Mouse (Mus musculus): ENCODE results near the gene Stmn1.

The Stmn1 gene

GRCm38 (mm10) chr4:134457130-134457825 is 10.8 kb upstream of the Stmn1 start:
- DNase-seq (ENCODE audit: low spot score in 2 of 2): no peak

- DNase-seq (ENCODE audit: low spot score in 2 of 2): no peak
Observed at GRCm38 (mm10) chr4:134458856-134459255, 9.3 kb upstream of the Stmn1 start.

GRCm38 (mm10) chr4:134460277-134460676 is 7.8 kb upstream of the Stmn1 start:
- peak; percentile 30 to 63 for DNase-seq (ENCODE audit: low spot score in 2 of 2)

GRCm38 (mm10) chr4:134461252-134461651 is 6.9 kb upstream of the Stmn1 start:
- no peak for DNase-seq (ENCODE audit: low spot score in 2 of 2)

- no peak for DNase-seq (ENCODE audit: low spot score in 2 of 2)
Observed at GRCm38 (mm10) chr4:134465789-134466188, 2.3 kb upstream of the Stmn1 start.

- no peak for DNase-seq (ENCODE audit: low spot score in 2 of 2)
Observed at GRCm38 (mm10) chr4:134466381-134467262, 1.5 kb upstream of the Stmn1 start.

- no peak for DNase-seq (ENCODE audit: low spot score in 2 of 2)
Observed at GRCm38 (mm10) chr4:134467435-134468214, 495 bp upstream of the Stmn1 start.

- DNase-seq (ENCODE audit: low spot score in 2 of 2): peak; percentile 92 to 95
Observed at GRCm38 (mm10) chr4:134468578-134469266, 602 bp downstream of the Stmn1 start.

- DNase-seq (ENCODE audit: low spot score in 2 of 2): no peak
Observed at GRCm38 (mm10) chr4:134469341-134469796, 1.2 kb downstream of the Stmn1 start.

- no peak for DNase-seq (ENCODE audit: low spot score in 2 of 2)
Observed at GRCm38 (mm10) chr4:134469985-134470384, 1.9 kb downstream of the Stmn1 start.

GRCm38 (mm10) chr4:134471469-134471868 is 3.3 kb downstream of the Stmn1 start:
- no peak for DNase-seq (ENCODE audit: low spot score in 2 of 2)

- DNase-seq (ENCODE audit: low spot score in 2 of 2): no peak
Observed at GRCm38 (mm10) chr4:134473764-134474163, 5.6 kb downstream of the Stmn1 start.

GRCm38 (mm10) chr4:134474240-134474639 is 6.1 kb downstream of the Stmn1 start:
- no peak for DNase-seq (ENCODE audit: low spot score in 2 of 2)

- DNase-seq (ENCODE audit: low spot score in 2 of 2): no peak
Observed at GRCm38 (mm10) chr4:134476899-134477298, 8.8 kb downstream of the Stmn1 start.

GRCm38 (mm10) chr4:134478031-134478430 is 9.9 kb downstream of the Stmn1 start:
- DNase-seq (ENCODE audit: low spot score in 2 of 2): peak; percentile 89 to 93

GRCm38 (mm10) chr4:134479839-134480238 is 11.7 kb downstream of the Stmn1 start:
- DNase-seq (ENCODE audit: low spot score in 2 of 2): no peak

GRCm38 (mm10) chr4:134480864-134481263 is 12.7 kb downstream of the Stmn1 start:
- peak; percentile 78 to 80 for DNase-seq (ENCODE audit: low spot score in 2 of 2)

- no peak for DNase-seq (ENCODE audit: low spot score in 2 of 2)
Observed at GRCm38 (mm10) chr4:134481270-134481669, 13.2 kb downstream of the Stmn1 start.

GRCm38 (mm10) chr4:134482442-134482841 is 14.3 kb downstream of the Stmn1 start:
- no peak for DNase-seq (ENCODE audit: low spot score in 2 of 2)

- no peak for DNase-seq (ENCODE audit: low spot score in 2 of 2)
Observed at GRCm38 (mm10) chr4:134483078-134483688, 15.1 kb downstream of the Stmn1 start.

- DNase-seq (ENCODE audit: low spot score in 2 of 2): no peak
Observed at GRCm38 (mm10) chr4:134483696-134484095, 15.6 kb downstream of the Stmn1 start.
